Mouse (Mus musculus): ENCODE measurements at regions not wholly inside any gene's neighbourhood (a gene's known extent, or its start where the extent isn't known, plus 50 kb on each side); places are given as distances from the start of the nearest gene placed in this dataset.

GRCm38 (mm10) chr5:120030904-120031303 lies 85.4 kb upstream of the Rbm19 start:
- DNase-seq: no peak

GRCm38 (mm10) chr5:120031614-120032013 lies 84.7 kb upstream of the Rbm19 start:
- DNase-seq: no peak

DNA sequence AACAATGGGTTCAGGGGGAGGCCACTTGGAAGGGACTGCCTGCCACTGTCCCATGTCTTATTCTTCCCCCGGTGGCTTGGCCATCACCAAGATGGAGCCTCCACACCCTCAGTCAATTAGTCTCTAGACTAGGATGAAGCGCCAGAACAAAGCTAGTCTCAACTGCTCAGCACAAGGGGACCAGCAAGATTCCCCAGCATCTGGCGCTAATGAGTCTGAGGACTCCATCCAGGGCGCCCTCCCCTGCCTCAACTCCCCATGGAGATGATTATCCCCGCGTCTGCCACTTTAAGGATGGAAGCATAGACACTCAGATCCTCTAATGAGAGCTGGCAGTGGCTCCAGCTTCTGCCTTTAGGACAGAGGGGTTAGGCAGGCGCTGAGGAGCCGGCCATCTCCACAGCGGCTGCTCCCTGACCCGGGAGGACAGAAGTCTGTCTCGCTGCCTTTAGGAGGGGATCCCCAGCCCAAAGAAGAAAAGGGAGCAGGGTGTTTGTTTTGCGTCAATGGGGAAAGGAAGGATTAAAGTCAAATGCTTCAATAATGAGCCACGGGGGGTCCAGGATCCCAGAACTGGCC lies 81.7 kb upstream of the Rbm19 start:
- DNase-seq: no peak

DNA sequence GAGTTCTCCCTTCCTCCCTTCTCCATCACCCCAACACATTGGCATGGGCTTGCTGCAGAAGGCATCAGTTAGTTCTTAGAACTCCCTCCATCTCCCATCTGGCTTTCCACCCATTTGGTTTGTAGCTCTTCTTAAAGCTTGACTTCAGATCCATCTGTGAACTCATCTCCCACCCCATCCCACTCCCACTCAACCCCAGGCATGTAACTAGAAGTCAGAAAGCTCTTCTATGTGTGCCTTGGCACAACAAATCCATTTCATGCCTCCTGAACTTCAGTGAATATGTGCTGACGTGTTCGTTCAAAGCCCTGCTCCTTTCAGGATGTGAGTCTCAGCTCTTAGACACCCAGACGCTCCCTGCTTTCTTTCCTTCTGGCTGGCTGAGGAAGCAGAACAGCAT lies 81.0 kb upstream of the Rbm19 start:
- DNase-seq: no peak

DNA sequence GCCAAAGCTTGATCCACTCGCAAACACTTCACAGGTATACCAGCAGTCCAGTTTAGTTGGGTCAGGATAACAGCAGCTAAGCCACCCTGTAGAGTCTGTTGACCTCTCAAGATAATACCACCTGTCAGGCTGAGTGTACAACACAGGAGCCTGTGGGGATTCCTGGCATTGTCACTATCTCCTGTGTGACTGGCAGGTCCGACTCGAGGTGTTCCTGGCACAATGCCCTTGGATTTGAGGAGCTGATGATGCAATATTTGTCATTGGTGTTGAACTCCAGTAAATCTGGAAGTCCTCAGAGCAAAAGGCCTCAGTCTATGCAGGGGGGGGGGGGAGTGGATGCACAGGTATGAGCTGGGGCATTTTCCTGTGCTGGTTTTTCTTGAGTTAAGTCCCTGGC lies 78.5 kb upstream of the Rbm19 start:
- no peak for DNase-seq

- DNase-seq: no peak
Observed at GRCm38 (mm10) chr5:120043786-120044185, 72.5 kb upstream of the Rbm19 start.

- no peak for DNase-seq
Observed at GRCm38 (mm10) chr5:120049063-120049781, 67.0 kb upstream of the Rbm19 start.

DNA sequence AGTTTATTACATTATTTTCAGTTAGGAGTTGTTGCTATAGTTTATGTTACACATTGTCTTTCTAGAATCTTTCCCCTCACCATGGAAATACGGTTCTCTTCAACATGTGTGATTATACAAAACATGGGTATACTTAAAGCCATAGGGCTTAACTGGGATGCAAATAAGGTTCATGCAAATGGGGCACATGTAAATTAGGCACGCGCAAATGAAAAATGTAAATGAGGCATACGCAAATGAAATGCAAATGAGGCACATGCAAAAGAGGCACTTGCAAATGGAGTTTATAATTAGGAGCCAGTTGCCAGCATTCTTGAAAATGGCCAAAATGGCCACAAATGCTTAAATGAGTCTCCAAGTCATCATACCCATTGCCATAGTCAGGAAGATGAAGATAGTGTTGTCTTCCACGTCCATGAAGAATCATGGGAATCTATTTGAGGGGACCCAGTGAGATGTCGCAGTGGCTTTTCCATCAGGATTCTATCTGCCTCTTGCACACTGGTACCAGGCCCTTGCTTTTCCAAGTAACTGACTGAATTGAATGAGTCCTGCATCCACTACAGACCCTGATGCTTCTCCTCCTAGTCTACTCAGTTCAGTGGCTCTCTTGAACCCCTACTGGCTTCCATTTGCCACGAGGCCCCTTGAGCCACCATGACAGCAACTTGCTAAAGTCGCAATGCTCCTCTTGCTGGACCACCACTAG lies 65.4 kb upstream of the Rbm19 start:
- DNase-seq: no peak

DNA sequence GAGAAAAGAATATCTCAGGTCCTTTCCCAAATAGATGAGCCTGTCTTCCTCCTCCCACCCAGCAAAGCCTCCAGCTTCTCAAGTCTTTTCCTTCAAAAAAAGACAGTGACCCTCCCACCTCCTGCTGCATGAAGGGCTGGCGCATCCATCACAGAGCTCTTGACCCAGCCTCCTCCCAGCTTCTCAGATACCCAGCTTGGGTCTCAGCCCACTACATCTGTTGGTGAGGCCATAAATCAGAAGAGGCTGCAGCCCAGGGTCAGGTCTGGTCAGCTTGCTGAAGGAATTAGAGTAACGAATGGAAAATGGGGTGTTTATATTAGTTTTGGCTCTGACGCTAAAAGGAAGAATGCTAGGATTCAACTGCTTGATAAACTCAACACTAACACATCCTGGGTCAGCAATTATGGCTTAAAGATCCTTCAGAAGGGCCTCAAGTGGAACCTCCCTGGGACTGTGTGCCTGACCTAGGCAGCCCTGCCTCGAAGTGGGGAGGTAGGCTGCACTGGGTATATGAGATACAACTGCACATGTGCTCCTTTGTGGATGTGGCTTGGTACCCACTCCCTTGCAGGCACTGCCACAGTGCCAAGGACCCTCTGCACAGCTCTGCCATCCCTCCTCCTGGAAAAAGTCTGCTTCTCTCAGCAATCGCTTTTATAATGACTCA lies 61.6 kb upstream of the Rbm19 start:
- DNase-seq: no peak
